ENCODE assay signal across 8 mouse cellular contexts in the genomic region with DNA sequence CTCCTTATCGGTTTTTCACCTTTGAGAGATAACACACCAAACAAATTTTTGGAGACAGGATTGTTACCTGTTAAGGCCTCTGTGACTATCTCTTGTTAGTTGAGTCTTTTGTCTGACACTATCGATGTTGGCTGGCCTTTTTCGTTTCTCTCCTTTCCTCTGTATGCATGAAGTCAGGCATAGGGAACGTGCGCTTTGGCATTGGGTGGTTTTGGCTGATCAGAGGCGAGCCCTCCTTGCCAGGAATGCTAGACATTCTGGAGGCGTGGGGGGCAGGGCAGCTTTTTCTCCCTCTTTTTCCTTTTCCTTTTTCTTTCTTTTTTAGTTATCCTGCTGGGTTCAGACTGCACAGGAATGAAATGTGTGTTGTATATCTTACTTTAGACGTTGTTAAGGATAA. TPM values are rescaled to one million over a fixed set of nuclear protein-coding genes. Genes with fewer than 3 reads are reported as not detected.
A peak's percentile ranks its signal among the peaks of the same experiment; 100 is the strongest.
DNase-seq lines count a peak whose midpoint lies in the region; ATAC-seq and TF ChIP-seq lines count a peak whose summit lies in the region.

No protein-coding gene starts in this region.

- peaks cover 23% of the 10 kb centered on the region for H3K4me1 ChIP-seq in forebrain, embryonic 10.5 days
- no peaks in the 10 kb centered on the region for H3K4me1 ChIP-seq in hindbrain, embryonic 11.5 days (replicated peaks; ENCODE audit: control insufficient read depth, insufficient read depth, low read length)
- H3K4me1 ChIP-seq in limb, embryonic 14.5 days (ENCODE audit: control insufficient read depth, insufficient read depth, low read length): peaks cover 3% of the 10 kb centered on the region; the same call in 1 of the 2 replicates
- H3K4me1 ChIP-seq in midbrain, embryonic 16.5 days (ENCODE audit: control insufficient read depth, insufficient read depth, low read length): peaks cover 4% of the 10 kb centered on the region

- 1% methylated on average over 8 of the region's 8 CpGs for WGBS in forebrain, embryonic 10.5 days
- WGBS in hindbrain, embryonic 11.5 days: 4% methylated on average over 8 of the region's 8 CpGs
- WGBS in limb, embryonic 14.5 days: 3% methylated on average over 8 of the region's 8 CpGs
- 6% methylated on average over 8 of the region's 8 CpGs for WGBS in midbrain, embryonic 16.5 days

- no peak for ATAC-seq in hindbrain, embryonic 11.5 days (ENCODE audit: low FRiP score)
- ATAC-seq in limb, embryonic 14.5 days (ENCODE audit: low FRiP score, low read depth): no peak
- ATAC-seq in midbrain, embryonic 16.5 days: no peak

- no peaks in the 10 kb centered on the region for H3K9me3 ChIP-seq in forebrain, embryonic 10.5 days
- H3K9me3 ChIP-seq in hindbrain, embryonic 11.5 days (ENCODE audit: control insufficient read depth, low read length): no peaks in the 10 kb centered on the region
- H3K9me3 ChIP-seq in limb, embryonic 14.5 days (ENCODE audit: control insufficient read depth, low read length): no peaks in the 10 kb centered on the region
- H3K9me3 ChIP-seq in midbrain, embryonic 16.5 days (replicated peaks; ENCODE audit: control insufficient read depth, low read length, poor library complexity, severe bottlenecking): no peaks in the 10 kb centered on the region

- TF ChIP-seq POLR2A in limb, embryonic 14.5 days (IDR thresholded peaks at IDR 0.05; ENCODE audit: borderline replicate concordance, extremely low read depth, insufficient read depth, insufficient read length): no peak

- peak overlapping the region; percentile 79; the same call in 1 of the 2 replicates for H3K4me2 ChIP-seq in hindbrain, embryonic 11.5 days (replicated peaks; ENCODE audit: low read depth, low read length)
- H3K4me2 ChIP-seq in limb, embryonic 14.5 days (replicated peaks; ENCODE audit: low read depth, low read length, severe bottlenecking): peak overlapping the region; percentile 56
- H3K4me2 ChIP-seq in midbrain, embryonic 16.5 days (ENCODE audit: low read length): peak overlapping the region; percentile 76

- peak overlapping the region; percentile 59 for H3K4me3 ChIP-seq in forebrain, embryonic 10.5 days
- H3K4me3 ChIP-seq in hindbrain, embryonic 11.5 days (ENCODE audit: low read depth, low read length): peak overlapping the region; percentile 54
- peak overlapping the region; percentile 62 for H3K4me3 ChIP-seq in limb, embryonic 14.5 days (replicated peaks; ENCODE audit: low read length)
- H3K4me3 ChIP-seq in midbrain, embryonic 16.5 days (ENCODE audit: low read depth, low read length): peak overlapping the region; percentile 47; the same call in 1 of the 2 replicates

- no peak overlapping the region; the same call in 1 of the 2 replicates for H3K27ac ChIP-seq in forebrain, embryonic 10.5 days
- H3K27ac ChIP-seq in hindbrain, embryonic 11.5 days (ENCODE audit: low read depth, low read length): no peak overlapping the region
- H3K27ac ChIP-seq in limb, embryonic 14.5 days (replicated peaks; ENCODE audit: low read depth, low read length): 0 out of 2 replicates have a peak overlapping the region, but pooled peaks have one; percentile 20
- no peak overlapping the region for H3K27ac ChIP-seq in midbrain, embryonic 16.5 days (ENCODE audit: low read length)

- H3K27me3 ChIP-seq in forebrain, embryonic 10.5 days (ENCODE audit: poor library complexity, severe bottlenecking): peaks cover 35% of the 10 kb centered on the region
- H3K27me3 ChIP-seq in hindbrain, embryonic 11.5 days (ENCODE audit: control insufficient read depth, insufficient read depth, low read length): peaks cover 2% of the 10 kb centered on the region; the same call in 1 of the 2 replicates
- H3K27me3 ChIP-seq in limb, embryonic 14.5 days (ENCODE audit: control insufficient read depth, insufficient read depth, low read length): no peaks in the 10 kb centered on the region
- H3K27me3 ChIP-seq in midbrain, embryonic 16.5 days (ENCODE audit: control insufficient read depth, insufficient read depth, low read depth, low read length): no peaks in the 10 kb centered on the region; the same call in 1 of the 2 replicates

- peak; percentile 15 for DNase-seq in urinary bladder, postnatal 25 days (ENCODE audit: low spot score)
- no peak for DNase-seq in urinary bladder, adult 2 months (ENCODE audit: low spot score)
- peak; percentile 31 for DNase-seq in forebrain, embryonic 10.5 days (ENCODE audit: extremely low spot score, low spot score)
- peak; percentile 44 for DNase-seq in hindbrain, embryonic 11.5 days (ENCODE audit: low spot score)
- DNase-seq in limb, embryonic 14.5 days (ENCODE audit: low spot score): peak; percentile 72
- DNase-seq in layer of hippocampus, adult 9-10 months (ENCODE audit: low spot score): no peak
- no peak for DNase-seq in cerebellum, adult 11 months

- H3K9ac ChIP-seq in hindbrain, embryonic 11.5 days (ENCODE audit: low read depth, low read length): no peak overlapping the region
- H3K9ac ChIP-seq in limb, embryonic 14.5 days (ENCODE audit: low read depth, low read length, severe bottlenecking): peak overlapping the region; percentile 66
- H3K9ac ChIP-seq in midbrain, embryonic 16.5 days (ENCODE audit: low read depth, low read length): no peak overlapping the region

- no peaks in the 10 kb centered on the region for H3K36me3 ChIP-seq in forebrain, embryonic 10.5 days (replicated peaks)
- H3K36me3 ChIP-seq in hindbrain, embryonic 11.5 days (ENCODE audit: control insufficient read depth, insufficient read depth, low read length): no peaks in the 10 kb centered on the region
- H3K36me3 ChIP-seq in limb, embryonic 14.5 days (ENCODE audit: control insufficient read depth, insufficient read depth, low read length): no peaks in the 10 kb centered on the region
- H3K36me3 ChIP-seq in midbrain, embryonic 16.5 days (ENCODE audit: control insufficient read depth, insufficient read depth, low read length): no peaks in the 10 kb centered on the region

RNA-seq across cellular contexts. Expression of a gene that starts 16.3 kb away (rescaled TPM):
- polyA plus RNA-seq in urinary bladder, adult 2 months (2012; rRNA removed): 38.3 and 41.1 TPM in 2 replicates
- polyA plus RNA-seq in forebrain, embryonic 10.5 days (2016; fragmentation: Nextera tagmentation; extraction: Ambion mirVana): 33.7 and 35.7 TPM in 2 replicates
- polyA plus RNA-seq in hindbrain, embryonic 11.5 days (2014; fragmentation: Nextera tagmentation; extraction: Ambion mirVana): 36.1 and 38.8 TPM in 2 replicates
- 42.0 and 47.4 TPM in 2 replicates for polyA plus RNA-seq in limb, embryonic 14.5 days (2012; rRNA removed)
- 65.0 and 66.9 TPM in 2 replicates for polyA plus RNA-seq in limb, embryonic 14.5 days (2014; fragmentation: Nextera tagmentation; extraction: Ambion mirVana)
- polyA plus RNA-seq in midbrain, embryonic 16.5 days (2015; fragmentation: Nextera tagmentation; extraction: Ambion mirVana): 16.4 and 16.7 TPM in 2 replicates

Comparison
In these comparisons a context has a peak if more than half of its experiments do, and no peak if none do; other contexts are left out.
1. DNase-seq: peak in urinary bladder, postnatal 25 days (single experiment), forebrain, embryonic 10.5 days (single experiment), hindbrain, embryonic 11.5 days (single experiment) and limb, embryonic 14.5 days (single experiment); none in urinary bladder, adult 2 months (single experiment), layer of hippocampus, adult 9-10 months (single experiment) and cerebellum, adult 11 months (single experiment).
2. Peak in every context shown above with its lines, with median percentiles within 50 percentile points of each other: H3K4me3 ChIP-seq and H3K4me2 ChIP-seq.